Mouse (Mus musculus): ENCODE data around the gene Phkb.
A peak's percentile ranks its signal among the peaks of the same experiment; 100 is the strongest.

Phkb gene

DNA sequence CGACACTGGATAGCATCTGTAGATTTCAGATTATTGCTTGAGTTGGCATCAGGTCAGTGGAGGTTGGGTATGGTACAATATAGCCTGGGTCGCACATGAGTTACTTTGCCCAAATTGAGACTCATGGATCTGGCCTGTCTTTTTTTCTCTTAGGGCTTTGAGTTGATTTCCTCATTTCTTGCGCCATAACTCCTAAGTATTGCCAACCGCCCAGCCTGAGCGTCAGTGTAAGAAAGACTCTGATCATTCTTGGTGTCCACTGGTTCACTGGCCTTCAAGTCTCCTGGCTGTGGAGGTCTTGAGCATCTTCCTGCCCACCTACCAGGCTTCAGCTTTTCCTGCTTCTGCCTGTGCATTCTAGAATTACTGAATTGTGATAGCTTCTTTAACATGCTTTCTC, 104.1 kb downstream of the Phkb start:
- DNase-seq (ENCODE audit: low spot score in 2 of 2): no peak

DNA sequence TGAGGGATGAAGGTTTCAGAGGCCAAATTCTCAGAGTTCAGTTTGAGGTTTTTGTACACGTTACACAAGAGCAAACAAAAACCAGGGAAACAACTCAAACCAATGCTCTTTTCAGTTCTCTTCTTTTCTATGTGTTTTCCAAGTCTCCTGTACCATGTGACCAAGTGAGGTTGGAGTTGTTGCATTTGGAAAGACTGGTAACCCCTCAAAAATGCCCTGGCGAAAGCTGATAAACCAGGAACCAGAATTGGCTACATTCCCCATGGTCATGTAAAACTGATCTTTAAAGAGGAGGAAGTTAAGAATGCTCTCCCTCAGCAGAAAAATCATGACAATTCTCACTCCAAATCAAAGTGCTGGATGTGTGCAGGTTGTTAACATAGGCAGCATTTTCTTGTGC, 117.6 kb downstream of the Phkb start:
- no peak for DNase-seq (ENCODE audit: low spot score in 2 of 2)

DNA sequence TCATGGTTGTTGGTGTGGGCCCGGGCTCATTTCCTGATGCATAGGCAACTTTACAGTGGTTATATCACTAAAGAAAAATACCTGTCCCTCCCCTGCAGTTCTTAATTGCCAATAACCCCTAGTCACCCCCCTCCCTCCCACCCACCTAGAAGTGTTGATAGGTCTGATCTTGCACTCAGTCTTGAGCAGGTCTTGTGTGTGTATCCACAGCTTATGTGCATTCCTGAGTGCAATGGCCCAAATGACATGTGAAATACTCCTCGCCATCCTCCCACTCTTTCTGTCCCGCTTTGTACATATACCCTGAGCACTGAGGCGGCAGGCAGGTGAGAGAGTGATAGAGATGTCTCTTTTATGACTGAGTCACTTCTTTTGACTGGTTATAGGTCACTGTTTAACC, 119.1 kb downstream of the Phkb start:
- no peak for DNase-seq (ENCODE audit: low spot score in 2 of 2)

DNA sequence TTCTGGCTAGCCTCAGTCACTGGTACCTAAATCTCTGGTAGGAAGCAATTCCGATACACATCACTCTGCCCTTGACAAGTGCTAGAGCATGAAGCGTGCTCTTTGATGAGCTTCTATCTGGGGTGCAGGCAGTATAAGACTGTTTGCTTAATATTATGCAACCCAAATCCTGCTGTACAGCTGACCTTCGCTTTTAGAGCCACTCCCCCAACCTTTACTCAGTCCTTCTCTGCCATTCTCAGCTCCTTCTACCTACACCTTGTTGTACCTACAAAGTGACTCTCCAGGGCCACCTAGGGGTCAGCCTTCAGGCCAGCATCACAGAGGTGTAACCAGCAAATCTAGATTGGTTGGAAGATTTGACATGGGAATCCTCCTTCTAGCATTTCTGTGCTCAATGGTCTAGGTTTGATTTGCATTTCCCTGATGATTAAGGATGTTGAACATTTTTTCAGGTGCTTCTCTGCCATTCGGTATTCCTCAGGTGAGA, 136.9 kb downstream of the Phkb start:
- no peak for DNase-seq (ENCODE audit: low spot score in 2 of 2)

DNA sequence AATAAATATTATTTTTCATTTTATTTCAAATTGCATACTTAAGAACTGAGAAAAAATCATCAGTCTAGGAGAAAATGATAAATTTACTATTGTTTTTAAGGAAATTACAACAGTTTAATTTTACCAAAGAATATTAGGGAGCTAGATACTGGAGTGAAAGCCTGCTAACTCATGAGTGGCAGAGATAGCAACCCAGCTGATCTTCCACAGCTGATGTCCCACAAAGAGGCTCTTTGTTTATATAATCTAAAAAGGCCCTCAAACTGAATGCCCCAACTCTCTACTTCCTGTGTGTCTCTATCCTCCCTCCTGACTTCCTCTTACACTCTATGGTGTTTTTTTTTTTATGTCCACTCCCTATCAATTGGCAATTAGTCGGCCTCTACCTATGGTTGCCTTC, 152.2 kb downstream of the Phkb start:
- no peak for DNase-seq (ENCODE audit: low spot score in 2 of 2)

DNA sequence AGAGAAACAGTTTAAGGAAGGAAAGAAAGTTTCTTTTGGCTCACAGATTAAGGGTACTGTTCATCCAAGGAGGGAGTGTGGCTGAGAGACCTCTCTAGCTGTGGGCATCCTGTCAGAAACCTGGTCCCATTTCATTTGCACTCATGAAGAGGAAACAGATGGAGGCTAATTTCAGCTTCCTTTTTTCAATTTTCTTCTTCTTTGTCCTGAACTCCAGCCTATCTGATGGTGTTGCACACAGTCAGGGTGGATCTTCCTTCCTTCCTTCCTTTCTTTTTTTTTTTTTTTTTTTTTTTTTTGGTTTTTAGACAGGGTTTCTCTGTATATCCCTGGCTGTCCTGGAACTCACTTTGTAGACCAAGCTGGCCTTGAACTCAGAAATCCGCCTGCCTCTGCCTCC, 152.9 kb downstream of the Phkb start:
- no peak for DNase-seq (ENCODE audit: low spot score in 2 of 2)

DNA sequence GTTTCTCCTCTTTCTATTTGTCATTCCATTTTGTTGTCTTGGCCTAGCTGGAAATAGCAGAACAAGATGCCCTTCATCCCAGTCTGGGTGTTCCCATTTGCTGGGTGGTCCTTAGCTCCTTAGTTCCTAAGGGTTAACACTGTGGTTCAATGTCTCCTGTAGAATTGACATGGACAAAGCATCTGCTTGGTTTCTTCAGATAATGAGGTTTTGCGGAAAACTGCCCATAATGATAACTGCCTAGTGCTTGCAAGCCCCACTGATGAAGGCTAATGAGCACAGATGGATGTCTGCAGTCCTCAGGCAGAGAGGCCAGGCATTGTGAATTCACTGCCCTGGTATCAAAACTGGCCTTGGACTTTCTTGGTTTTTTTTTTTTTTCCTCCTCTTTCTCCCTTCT, 155.2 kb downstream of the Phkb start:
- no peak for DNase-seq (ENCODE audit: low spot score in 2 of 2)

DNA sequence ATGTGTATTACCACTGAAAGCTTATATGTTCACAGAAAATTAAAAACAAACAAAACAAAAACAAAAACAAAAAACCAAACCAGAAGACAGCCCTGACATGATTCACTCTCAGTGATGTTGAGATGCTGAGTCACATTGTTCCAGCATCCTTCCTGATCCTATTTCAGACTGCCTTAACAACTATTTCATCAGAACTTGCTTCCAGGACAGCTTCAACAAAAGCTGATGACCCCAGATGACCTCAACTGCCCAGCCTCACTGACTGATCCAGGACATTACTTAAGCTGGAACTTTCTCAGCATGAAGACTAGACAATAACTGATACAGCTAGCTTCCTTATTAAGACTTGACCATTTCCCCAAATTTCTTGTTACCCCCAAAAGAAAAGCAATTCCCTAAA, 165.7 kb downstream of the Phkb start:
- DNase-seq (ENCODE audit: low spot score in 2 of 2): no peak

DNA sequence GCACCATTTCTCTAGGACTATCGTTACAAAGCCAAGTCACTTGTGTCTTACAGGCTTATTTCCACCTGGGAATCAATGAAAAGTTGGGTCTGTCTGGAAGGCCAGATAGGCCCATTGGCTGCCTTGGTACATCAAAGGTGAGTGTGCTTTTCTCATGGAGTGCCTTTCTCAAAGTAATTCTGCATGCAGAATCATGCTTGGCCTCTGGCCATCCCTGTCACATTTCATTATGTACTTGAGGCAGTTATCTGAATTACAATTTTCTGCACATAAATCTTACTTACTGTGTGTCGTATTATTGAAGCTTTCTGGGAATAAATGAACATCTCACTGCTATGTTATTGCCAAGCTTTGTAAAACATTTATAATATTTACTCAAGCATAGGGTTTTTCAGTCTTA, 176.0 kb downstream of the Phkb start:
- no peak for DNase-seq (ENCODE audit: low spot score in 2 of 2)

DNA sequence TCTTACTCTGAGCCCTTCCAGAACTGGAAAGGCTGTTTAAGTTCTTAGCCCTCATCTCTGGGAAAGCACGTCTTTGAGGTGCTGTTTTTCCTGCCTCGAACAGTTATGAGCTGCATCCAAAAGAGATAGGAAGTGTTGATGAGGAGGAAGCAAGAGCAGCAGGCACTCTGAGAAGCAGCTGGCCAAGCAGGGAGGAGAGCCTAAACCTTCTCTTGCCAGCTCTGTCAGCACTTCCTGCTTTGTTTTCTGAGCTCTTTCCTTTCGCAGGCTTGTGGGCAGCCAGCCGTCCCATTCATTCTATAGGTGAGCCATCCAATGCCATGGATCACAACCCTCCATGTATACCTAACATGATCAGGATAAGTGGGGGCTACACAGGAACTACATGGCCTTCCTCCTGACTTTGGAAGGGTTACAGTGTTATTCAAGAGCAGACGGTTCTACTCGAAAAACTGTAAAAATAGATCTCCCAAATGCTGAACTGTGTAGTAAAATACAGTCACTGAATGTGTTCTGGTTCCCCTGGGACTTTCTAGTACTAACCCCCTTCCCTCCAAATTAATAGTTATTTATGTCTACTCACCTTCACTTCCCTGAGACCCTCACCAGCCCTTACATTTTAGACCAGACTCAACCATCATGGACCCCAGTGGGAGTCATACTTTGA, 188.0 kb downstream of the Phkb start:
- DNase-seq (ENCODE audit: low spot score in 2 of 2): peak in 1 of 2 experiments; percentile 2

DNA sequence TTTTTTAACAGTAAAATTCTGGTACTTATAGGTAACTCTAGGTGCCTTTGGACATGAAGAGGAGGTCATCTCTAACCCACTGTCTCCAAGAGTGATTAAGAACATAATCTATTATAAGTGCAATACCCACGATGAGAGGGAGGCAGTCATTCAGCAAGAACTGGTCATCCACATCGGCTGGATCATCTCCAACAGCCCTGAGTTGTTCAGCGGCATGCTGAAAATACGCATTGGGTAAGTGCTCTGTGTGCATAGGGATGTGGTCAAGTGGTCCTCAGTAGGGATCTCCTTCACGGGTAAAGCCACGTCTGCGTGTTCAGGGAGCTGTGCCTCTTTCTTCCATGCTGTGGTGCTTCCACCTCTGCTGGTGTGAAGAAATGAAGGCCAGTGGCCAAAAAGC, 188.7 kb downstream of the Phkb start:
- no peak for DNase-seq (ENCODE audit: low spot score in 2 of 2)

DNA sequence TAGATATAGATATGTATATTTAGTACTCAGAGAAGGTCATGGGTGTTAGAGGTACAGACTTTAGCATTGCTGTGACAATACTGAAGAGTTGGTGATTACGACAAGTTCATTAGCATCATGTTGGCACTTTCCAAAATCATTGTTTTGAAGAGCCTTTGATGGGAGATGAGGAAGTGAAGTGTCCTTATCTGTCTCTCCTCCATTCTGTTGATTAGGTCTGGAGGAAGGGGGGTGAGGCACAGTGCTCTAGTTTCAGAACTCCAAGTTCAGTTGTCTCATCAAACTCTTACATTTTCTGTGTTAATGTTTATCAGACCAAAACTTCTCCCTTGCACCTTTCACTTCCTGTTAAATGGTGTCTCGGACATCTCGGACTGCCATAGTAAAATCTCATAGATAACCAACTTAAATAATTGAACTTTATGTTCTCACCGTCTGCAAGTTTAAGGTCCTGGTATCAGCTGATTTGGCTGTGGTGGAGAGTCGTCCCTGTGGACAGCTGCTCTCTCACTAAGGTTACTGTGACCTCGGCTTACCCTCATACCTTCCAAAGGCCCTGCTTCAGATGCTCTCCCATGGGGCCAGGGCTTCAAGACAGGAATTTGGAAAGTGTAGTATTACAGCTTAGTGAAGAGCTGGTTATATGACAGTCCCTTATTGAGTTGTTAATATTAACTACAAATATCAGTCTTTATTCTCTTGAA, 194.1 kb downstream of the Phkb start:
- no peak for DNase-seq (ENCODE audit: low spot score in 2 of 2)

DNA sequence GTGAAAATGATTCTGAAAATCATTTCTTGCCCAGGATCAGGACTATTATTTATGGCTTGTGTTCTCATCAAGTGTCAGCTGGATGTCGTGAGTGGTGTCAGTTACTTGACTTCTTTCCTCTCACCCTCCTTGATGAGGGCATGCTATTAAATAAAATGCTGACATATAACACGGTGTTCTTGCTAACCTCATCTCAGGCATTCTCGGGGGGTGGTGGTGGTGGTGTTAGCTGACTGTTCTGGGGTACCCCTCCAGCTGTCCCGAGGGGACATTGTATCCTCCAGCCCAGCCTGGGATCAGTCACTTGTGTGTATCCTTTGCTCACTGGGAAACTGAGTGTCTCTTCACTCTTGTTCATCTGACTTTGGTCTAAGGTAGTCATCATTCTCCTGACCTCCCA, 194.6 kb downstream of the Phkb start:
- DNase-seq (ENCODE audit: low spot score in 2 of 2): no peak

DNA sequence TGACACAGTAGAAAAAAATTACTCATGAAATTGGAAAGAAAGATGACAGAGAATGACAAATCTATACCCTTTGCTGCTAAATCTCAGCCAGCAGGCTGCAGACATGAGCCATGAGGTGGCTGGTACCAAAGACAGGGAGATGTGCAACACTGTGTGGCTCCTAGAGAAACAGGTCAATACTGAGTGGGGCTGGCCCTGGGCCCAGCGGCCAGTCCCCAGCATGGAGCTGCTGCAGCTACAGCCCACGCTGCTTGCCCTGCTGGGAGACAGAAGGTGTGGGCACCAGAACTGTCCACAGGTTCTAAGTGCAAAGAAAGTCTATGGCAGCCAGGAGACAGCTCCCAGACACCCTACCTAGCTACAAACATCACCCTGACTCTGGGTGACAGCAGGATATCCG, 197.7 kb downstream of the Phkb start:
- DNase-seq (ENCODE audit: low spot score in 2 of 2): no peak

DNA sequence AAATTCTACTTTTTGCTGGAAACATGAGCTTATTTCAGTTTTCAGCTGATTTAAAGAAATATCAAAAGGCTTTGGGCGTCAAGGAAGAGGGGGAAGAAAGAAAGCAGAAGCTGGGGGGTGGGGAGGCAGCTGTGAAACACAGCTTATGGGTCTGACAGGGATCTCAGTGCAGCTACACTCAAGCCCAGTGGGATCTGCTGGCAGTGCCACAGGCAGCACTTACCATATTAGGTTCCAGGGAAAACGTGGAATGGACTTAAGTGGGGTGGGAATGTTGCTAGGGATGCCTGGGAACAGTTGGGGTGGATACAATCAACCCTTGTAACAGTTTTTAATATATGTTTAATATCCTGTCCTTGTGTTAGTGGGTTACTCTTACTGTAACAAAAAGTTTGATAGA, 201.3 kb downstream of the Phkb start:
- DNase-seq (ENCODE audit: low spot score in 2 of 2): no peak

DNA sequence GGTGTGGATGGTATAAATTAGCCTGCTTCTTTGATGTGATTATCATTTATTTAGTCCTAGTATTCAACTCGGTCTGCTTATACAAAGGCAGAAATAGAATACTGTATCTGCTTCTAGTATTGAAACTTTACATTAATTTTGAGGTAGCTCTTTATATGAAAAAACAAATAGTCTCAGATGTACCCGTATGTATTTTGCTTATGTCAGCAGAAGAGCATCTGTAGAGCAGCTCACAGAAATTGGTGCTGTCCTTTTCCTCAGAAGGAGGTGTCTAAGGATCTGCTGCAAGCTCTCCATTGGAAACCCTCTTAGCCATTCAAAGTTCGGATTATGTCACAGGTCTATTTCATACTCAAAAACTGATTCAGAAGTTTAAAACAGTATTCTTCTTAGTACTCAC, 210.1 kb downstream of the Phkb start:
- DNase-seq (ENCODE audit: low spot score in 2 of 2): no peak

DNA sequence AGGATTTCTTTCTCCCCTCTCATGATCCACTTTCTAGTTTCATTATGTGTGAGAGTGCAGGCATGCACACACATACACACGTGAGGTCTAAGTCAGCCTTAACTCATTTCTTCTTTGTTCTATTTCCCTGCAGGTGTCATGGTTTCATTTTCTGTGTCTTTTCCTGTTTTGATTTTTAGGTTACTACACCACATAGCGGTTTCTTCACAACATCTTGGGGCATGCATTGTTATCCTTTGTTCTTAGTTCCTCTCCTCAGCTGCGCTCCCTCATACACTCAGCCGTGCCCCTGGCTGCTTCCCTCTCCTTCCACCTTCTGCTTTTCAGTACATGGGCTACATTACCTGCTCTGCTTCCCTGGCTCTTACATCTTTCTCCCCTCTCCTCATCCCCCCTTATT, 211.2 kb downstream of the Phkb start:
- no peak for DNase-seq (ENCODE audit: low spot score in 2 of 2)

DNA sequence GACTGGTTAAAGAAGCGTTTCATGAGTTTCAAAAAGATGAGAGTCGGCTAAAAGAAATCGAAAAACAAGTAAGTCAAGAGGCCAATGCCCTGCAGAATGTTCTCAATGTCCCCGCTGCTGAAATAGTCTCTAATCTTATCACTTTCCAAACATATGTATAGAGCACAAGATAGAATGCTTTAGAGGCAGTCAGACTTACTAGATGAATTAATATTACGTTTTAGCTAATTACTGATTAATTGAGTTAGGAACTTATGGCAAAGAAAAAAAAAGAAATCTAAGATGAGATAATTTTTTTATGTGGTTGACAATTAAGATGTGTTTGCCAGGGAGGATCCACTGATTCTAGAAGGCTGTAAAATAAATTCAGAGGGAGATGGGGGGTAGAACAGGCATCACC, 217.9 kb downstream of the Phkb start:
- DNase-seq (ENCODE audit: low spot score in 2 of 2): no peak

DNA sequence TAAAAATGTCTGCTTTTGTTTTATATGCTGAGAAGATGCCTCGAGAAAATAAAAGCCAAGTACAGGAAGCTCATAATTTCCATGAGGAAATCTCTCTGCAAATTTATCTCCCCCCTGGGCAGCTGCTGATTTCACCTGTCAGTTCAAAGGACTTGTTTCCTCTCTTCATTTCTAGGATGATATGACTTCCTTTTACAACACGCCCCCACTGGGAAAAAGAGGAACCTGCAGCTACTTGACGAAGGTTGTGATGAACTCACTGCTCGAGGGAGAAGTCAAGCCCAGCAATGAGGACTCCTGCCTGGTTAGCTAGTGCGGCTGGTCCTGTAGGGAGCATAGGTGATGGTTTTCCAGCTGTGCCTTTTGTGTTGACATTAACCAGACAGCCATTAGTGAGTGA, 218.4 kb downstream of the Phkb start:
- DNase-seq (ENCODE audit: low spot score in 2 of 2): no peak

DNA sequence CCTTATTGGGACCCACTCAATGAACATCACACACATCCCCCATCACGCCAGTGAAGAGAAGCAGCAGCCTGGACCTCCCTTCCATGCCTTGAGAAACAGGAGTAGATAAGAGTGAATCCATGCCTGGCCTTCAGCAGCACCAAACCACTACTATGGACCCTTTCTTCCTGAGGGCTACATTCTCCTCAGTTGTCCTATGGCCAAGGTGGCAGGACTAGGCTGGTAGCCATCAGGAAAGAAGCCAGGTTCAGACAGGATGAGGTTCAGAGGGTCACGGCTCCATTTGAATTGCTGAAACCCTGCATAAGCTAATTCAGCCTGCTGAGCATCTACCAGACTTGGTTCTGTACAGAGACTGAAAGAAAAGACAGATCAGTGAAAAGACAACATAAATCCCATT, 222.7 kb downstream of the Phkb start:
- DNase-seq (ENCODE audit: low spot score in 2 of 2): no peak

DNA sequence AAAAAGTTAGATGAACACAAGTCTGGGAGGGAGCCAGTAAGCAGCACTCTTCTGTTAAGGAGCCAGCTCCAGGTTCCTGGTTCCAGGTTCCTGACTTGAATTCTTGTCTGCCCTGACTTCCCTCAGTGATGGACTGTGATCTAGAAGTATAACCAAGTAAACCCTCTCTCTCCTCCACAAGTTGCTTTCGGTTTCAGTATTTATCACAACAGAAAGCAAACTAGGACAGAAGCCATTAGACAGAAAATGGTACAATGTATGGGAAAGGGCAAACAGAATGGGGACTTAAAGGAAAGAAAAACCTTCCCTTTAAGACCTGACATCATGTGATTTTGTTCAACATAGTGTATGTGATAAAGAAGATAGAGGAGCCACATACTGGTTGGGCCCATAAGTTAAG, 238.7 kb downstream of the Phkb start:
- DNase-seq (ENCODE audit: low spot score in 2 of 2): no peak

DNA sequence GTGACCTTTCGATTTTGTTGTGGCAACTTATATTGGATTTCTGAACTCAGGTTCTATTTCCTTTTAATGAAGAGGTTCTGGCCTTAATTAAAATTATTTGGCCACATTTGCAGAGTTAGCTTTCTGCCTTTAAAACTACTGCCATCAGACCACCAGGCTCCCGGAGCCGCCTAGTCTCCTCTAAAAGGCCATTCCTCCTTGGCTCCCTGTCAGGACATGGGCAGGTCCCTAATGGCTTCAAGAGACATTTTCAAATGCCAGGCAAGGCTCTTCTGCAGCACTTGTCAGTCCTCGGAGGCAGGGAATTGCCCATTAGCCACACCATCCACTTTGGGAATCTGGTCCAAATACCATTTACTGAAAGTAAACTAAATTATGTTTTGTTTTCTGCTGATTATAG, 242.6 kb downstream of the Phkb start:
- DNase-seq (ENCODE audit: low spot score in 2 of 2): peak in 1 of 2 experiments; percentile 5

DNA sequence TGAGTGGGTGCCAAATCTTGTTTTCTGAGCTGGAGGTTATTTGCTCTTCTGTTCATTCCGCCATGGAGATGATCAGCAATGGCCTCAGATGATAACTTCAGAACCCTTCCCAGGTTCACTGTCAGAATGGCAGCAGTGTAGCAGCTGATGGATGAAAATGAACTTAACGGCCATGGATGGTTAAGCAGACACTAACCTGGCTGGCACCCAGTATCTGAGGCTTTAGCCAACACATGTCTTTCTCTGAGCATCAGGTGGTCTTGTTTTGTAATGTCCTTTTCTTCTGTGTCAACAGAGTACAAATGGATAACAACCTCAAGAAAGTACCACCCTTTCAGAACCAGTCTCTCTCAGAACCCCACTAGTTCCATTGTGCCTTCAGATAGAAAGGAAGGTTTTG, 246.0 kb downstream of the Phkb start:
- no peak for DNase-seq (ENCODE audit: low spot score in 2 of 2)

DNA sequence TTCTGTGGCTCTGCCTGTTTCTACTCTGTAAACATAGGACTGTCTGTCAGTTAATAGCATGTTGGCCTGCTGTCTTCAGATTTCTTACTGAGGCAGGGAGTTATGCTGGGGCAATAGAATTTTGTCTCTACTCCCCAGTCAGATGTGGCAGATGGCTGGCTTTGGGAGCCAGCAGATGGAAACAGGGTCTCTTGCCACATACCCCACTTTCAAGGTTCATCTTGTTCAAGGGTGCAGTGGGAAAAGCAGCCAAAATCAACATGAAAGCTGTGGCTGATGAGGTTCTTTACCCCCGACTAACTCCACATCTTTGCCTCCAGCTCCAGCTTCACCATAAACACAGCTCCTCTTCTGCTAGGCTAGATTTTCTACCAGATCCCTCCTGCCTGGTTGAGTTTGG, 246.7 kb downstream of the Phkb start:
- DNase-seq (ENCODE audit: low spot score in 2 of 2): no peak
